Mouse (Mus musculus): ENCODE measurements at regions not wholly inside any gene's neighbourhood (a gene's known extent, or its start where the extent isn't known, plus 50 kb on each side); places are given as distances from the start of the nearest gene placed in this dataset.

DNA sequence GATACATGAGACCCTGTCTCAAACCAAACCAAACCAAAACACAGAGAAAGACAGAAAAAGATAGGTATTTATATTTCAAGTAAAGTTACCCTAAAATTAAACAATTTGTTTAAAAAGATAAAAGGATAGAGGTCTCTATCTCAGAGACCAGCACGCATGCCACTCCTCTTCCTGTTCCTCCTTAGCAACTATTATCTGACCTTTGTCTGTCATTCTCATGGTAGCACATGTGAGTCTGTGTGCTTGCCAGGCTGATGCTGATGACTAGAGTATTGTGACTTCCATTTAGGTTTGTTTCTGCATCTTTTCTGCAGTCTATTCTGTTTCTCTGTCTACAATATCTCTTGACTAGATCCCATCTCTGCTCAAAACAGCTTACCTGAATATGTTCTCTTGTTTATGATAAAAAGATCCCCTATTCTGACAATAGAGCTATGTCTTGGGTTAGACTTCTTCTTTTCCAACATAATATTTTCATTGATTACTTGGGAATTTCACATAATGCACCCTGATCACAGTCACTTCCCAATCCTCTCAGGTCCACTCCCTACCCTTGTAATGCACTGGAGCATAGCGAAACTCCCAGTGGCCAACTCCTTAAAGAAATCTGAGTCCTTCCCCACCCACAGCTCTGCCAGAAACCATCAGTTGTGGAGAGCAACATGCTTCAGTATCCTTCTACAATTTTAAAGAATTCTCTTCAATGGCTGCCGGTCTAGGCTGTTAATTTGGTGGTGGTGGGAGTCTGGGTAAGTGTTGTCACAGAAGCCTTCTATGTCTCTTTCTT lies 115.7 kb upstream of the Nrp1 start:
- DNase-seq: no peak

DNA sequence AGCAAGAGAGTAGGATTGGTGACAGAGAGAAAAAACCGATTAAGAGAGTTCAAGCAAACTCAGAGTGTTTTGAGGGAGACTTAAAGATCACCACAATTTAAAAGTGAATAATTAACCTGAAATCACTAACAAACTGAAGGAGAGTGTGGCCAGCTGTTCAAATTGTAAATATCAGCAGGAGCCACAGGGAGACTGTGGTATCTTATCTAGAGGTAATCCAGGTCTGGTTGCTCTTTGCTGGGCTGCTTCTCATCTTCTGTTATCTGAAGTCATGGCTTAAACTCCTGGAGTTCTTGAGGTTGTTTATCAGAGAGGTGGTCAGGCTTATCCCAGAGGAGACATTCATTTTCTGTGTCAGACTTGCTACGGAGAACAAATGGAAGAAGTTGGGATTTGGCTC lies 106.7 kb upstream of the Nrp1 start:
- no peak for DNase-seq

DNA sequence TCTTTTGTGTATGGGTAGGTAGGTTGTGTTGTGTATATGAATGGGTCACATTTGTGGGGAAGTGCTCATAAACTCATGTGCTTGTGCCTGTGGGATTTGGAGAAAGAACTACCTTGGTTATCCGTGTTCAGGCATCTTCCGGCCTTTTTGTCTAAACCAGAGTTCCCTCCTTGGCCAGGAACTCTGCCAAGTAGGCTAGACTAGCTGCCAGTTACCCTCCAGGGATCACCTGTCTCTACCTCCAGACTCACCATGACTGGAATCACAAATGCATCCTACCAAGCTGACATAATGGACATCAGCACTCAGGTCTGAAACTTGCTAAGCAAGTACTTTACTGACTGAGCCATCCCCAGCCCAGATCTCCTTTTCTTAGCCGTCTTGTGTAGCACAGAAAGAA lies 97.6 kb upstream of the Nrp1 start:
- DNase-seq: peak; percentile 13

DNA sequence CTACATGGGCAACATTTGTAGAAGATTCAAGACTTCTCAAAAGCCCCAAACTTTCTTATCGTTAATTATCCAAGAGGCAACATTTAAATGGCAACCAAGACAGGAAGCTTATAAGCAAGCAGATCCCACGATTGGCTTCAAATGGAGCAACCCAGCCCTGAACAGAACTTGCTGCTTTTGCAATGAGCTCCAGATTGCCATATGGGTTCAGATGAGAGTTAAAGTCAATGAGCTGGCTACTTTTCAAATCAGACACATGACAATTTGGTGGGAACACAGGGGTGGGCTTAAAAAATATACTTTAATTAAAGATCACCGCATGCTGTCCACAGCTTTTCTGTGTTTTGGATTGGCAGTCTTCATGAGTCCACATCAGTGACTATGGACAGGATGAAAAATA lies 97.0 kb upstream of the Nrp1 start:
- DNase-seq: no peak

DNA sequence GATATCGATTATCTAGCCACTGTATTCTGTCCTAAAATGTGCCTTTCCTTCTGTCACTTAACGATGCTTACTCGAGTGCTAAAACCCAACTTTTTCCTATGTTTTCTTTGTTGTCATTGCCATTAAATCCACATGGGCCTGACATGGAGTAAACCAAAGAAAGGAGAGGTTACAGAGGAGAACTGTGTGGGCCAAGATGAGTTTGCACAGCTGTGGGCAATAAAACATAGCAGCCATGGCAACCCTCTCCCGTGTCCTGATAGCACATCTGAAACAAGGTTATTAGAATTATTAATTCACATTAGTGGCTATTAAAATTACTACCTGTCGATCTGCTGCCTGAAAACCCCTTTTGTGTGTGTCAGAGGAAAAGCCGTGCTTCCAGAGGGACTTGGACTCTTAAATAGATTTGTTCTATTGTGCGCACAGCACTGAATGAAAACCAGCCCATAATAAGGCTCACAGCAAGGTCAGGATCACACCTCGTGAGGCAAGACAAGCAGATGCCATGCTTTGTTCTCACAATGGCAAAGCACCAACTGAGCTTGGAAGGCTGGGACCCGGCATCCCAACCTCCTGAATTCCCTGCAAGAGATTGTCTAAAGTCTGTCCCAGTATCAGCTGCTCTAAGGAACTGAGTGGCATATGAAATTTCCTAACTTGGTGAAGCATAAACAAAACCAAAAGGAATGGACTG lies 95.0 kb upstream of the Nrp1 start:
- no peak for DNase-seq

DNA sequence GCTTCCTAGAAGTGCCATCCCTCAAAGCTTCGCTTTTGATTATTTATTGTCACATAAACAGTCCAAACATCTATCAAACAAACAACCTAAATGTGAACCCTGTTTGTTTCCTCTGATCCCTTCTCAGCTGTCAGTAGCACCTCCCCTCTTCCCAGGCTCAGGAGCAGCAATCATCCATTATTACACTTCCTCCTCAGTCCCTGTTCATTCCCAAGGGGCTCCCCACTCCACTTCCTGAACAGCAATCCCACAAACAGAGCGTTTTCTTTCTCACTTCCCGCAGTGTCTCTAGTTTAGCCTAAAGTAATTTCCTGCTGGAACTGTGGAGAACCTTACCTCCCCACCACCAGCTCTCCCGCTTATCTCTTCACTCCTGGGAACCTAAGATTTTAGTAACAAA lies 91.1 kb upstream of the Nrp1 start:
- no peak for DNase-seq

DNA sequence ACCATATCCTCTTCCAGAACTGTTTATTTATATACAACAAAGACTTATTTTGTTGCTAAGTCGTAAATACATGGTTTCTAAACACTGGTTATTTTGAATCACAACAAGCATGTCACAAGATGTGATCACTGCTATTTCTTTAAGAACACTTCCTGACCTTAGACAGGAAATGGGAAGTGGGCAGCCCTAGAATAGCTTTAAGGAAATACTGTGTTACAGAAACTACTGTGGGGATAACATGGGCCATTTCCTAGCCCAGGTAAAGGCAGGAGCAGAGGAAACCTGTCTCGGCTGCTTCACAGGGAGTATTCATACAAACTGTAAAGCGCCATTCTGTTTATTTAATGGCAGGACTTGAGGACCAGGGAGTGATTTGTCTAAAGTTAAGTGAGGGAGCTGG lies 90.4 kb upstream of the Nrp1 start:
- DNase-seq: no peak

DNA sequence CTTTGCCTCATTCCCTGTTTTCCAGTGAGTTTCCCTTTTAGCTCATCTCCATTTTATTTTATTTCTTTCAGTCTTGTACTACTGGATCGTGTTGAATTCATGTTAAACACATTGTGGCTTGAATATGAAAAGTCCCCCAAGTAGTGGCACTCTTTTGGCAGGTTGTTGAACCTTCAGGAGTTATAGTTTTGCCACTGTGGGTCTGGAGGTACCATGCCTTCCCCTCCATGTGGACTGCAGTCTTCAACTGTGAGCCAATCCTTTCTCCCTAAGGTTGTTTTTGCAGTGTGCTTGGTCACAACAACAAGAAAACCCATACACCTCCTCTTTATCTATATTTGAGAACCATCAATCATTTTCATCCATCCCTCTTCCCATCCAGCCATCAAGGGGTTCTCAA lies 88.9 kb upstream of the Nrp1 start:
- DNase-seq: no peak

DNA sequence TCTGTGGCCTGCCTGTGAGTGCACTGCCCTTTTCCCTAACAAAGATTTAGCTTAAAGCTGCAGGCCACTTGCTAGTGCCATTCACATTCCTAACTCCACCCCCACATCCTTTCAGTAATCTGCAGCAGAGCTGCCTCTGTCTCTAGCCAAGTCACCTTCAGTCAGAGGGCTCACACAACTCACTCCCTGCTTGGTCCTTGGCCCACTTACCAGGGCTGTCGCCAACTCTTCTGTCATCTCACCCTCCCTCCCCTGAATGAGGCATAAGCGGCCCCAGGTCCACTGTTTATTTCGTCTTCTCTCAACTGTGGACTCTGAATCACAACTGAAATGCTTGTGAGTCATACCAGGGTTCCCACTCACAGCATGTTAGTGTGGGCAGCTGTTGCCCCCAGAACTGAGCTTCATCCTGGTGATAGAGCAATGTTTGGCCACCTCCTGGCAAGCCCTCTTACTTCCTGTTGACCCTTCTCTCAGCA lies 85.5 kb upstream of the Nrp1 start:
- no peak for DNase-seq

DNA sequence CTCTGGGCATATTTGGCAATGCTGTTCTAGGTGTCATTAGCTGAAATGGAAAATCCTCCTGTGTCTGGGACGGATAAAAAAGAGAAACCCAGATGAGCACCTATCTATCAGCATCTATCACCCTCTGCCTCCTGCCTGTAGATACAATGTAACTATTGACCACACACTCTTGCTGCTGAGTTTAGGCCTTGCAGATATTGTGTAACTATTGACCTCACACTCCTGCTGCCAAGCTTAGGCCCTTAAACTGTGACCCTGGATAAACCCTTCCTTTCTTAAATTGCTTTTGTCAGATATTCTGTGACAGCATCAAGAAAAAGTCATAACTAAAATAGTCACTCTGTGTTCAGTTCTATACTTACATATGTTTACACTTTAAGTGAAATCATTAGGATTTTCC lies 81.9 kb upstream of the Nrp1 start:
- no peak for DNase-seq

DNA sequence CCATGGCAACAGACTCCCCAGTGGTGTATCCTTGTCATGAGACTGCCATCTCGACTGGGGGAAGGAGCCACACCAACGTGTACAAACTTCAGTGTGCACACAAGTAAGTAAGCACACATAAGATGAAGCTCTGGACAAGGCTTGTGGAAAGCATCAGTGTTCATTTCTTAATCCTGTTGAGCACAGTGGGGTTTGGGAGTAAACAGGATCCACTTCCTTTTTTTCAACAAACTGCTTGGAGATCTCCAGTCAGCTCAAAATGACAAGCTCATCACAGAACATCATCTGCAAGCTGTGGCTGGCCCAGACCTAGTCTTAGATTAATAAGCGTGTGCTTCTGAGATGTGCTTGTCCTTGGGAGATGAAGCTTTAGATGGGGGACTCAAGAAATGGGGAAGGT lies 75.6 kb upstream of the Nrp1 start:
- DNase-seq: no peak

DNA sequence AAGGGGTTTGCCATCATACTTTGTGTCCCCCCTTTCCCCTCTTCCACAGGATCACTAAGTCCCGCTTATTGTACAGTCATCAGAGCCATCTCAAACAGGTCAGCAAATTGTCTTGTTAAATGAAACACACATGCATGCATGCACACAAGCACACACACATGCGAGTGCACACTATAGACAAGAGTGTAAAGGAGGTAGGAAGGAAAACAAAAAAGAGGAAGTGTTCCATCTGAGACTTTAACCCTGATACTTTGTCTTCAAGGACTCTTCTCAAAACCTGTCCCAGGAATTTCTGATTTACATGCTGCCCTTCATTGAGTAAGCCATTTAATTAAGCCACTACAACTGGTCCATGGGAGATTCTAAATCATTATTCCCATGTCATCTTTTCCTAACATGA lies 75.0 kb upstream of the Nrp1 start:
- no peak for DNase-seq

DNA sequence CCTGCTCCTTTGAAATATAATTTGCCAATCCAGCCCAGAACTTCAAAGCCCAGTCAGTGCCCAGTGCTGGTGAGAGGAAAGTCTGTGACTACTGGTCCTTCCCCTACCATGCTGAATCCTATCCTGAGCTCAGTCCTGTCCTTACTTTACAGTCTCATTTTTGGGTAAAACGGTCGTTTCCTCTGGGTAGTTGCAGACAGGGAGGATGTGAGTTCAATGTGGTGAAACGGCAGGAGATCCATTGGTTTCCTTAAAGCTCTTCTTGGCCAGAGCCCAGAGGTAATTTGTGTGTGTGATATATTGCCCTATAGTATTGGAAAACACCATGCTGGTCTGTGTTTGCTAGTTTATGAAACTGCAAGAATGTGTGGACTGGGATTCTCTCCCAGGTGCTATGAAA lies 73.6 kb upstream of the Nrp1 start:
- no peak for DNase-seq

DNA sequence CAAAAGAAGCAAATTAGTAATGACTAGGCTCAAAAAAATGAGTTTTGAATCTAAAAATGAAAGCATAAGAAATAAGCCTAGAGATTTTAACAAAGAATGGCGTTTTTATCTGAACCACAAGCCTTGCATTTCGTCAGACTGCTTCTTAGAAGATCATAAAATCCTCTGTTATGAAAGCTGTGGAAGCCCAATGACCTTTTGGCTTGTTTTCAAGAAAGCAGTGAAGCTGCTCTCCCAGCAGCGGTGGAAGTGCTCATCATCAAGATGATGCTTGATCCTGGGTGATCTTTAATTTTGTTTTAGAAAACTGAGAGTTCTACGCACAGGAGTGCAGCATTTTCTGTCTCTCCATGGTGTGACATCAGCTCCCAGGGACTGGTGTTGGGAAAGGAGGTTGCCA lies 68.3 kb upstream of the Nrp1 start:
- DNase-seq: no peak

DNA sequence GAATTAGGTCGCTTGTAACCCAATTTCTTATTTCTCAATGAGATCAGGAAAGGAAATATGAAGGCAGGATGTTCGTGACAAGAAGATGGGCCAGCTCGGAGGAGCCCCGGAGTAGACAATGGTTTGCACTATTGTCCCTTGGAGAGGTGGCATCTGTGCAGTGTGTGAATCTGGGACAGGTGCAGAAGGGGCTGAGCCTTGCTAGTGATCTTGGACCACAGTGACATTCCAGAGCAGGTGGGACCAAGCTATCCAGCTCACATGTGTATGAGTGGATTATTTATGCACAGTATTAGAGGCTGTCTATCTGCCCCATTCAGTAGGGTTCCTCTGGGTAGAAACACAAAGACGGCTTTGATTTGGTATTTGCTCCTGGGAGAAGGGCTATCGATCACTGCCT lies 66.0 kb upstream of the Nrp1 start:
- DNase-seq: no peak

DNA sequence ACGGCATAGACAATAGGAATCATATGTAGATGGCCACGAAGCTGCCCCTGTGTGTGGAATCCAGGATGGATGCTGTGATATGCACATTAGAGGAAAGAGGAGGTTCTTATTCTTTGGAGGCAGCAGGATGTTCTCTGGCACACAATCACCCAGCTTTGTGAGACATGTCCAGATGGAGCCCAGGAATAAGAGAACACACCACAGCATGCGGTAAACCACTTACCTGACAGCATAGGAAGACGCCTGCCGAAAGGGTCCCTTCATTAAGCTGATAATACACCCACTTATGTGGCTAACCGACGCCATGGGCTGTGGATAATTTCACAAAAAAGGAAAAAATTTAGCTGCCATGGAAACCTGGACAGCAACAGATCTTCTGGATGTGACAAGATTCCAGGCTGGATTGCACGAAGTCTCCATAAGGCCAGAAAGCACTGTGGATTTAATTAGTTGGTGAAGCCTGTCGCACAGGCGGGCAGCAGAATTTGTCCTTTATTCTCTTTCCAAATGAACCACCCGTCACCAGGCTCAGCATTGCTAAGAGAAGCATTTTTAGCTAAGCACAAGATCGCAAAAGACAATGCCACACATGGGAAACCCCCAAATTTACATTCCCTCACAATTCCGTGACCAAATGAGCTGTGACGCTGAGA lies 61.5 kb upstream of the Nrp1 start:
- DNase-seq: peak; percentile 4

DNA sequence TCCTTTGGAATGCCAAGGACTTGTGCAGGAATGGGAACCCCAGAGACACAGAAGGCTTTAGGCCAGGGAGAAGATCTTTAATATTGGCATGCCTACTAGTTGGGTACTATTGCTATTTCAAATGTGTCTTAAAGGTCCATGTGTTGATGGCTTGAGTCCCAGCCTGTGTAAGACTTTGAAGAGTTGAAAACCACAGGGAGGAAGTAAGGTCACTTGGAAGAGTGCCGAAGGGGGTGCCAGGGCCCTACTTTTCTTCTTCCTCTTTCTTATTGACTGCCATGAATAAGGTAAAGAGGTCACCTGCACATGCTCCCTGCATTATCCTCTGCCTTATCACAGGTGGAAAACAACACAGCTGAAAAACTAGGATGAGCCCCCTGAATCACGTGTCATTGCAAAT lies 56.1 kb upstream of the Nrp1 start:
- DNase-seq: no peak
